Mouse (Mus musculus) CH12.LX (cell line): ENCODE measurements at regions not wholly inside any gene's neighbourhood (a gene's known extent, or its start where the extent isn't known, plus 50 kb on each side); places are given as distances from the start of the nearest gene placed in this dataset.

ENCODE experiments used
- DNase-seq: peaks from one replicate; pipeline ENCODE4 v3.0.0-alpha.2; 2013; ENCODE audit errors: extremely low read depth
- H3K27ac ChIP-seq: 2 replicates; pipeline ENCODE4 v1.5.1; 2012; ENCODE audit warnings: low read depth, mild to moderate bottlenecking, control low read depth, moderate library complexity; ENCODE audit not compliant: insufficient read depth
- H3K27me3 ChIP-seq: replicated peaks from 2 replicates; pipeline ENCODE3; 2012; ENCODE audit warnings: inconsistent platforms
- H3K36me3 ChIP-seq, 2 experiments: replicated peaks in 1 of 2; 2 replicates each; pipeline versions ENCODE3 to v1.6.1; 2012; ENCODE audit warnings: inconsistent platforms in 1 of 2, low read length in 1 of 2, mild to moderate bottlenecking in 1 of 2, mixed read lengths in 1 of 2, moderate library complexity in 1 of 2; ENCODE audit not compliant: control insufficient read depth in 1 of 2, insufficient read depth in 1 of 2
- H3K4me1 ChIP-seq, 2 experiments: 2 replicates each; pipeline ENCODE4 v1.6.1; 2012; ENCODE audit warnings: inconsistent platforms in 1 of 2, moderate library complexity in 1 of 2; ENCODE audit not compliant: insufficient read depth in 2 of 2, control insufficient read depth in 1 of 2
- H3K4me2 ChIP-seq: 2 replicates; pipeline ENCODE4 v1.6.1; 2012; ENCODE audit warnings: low read depth, mild to moderate bottlenecking, control low read depth; ENCODE audit not compliant: poor library complexity, insufficient read depth, severe bottlenecking
- H3K4me3 ChIP-seq, 3 experiments: fragments of 150-350 bp in 1 of 3; sonication (generic) in 1 of 3; replicated peaks in 1 of 3; 2 replicates each; pipeline versions ENCODE3 to v1.5.1; 2011 to 2012; ENCODE audit warnings: low read depth in 2 of 3, low read length in 2 of 3, mild to moderate bottlenecking in 2 of 3, moderate library complexity in 2 of 3, control low read depth in 1 of 3, improper control_type of control experiment in 1 of 3, inconsistent platforms in 1 of 3, mixed read lengths in 1 of 3; ENCODE audit not compliant: poor library complexity in 1 of 3
- H3K79me2 ChIP-seq: replicated peaks from 2 replicates; pipeline ENCODE4 v1.6.1; 2012; ENCODE audit warnings: mild to moderate bottlenecking, moderate library complexity; ENCODE audit not compliant: control insufficient read depth, poor library complexity, insufficient read depth, severe bottlenecking; ENCODE audit errors: extremely low read depth
- H3K9ac ChIP-seq: 2 replicates; pipeline ENCODE4 v1.6.1; 2012; ENCODE audit warnings: low read depth, mild to moderate bottlenecking, control low read depth, moderate library complexity; ENCODE audit not compliant: insufficient read depth
- H3K9me3 ChIP-seq: replicated peaks from 2 replicates; pipeline ENCODE3; 2012; ENCODE audit warnings: low read length, inconsistent platforms, mixed read lengths
- BHLHE40 ChIP-seq: IDR thresholded peaks from 2 replicates; pipeline ENCODE4 v1.6.1; 2011; ENCODE audit warnings: mild to moderate bottlenecking, low read depth, low read length, improper control_type of control experiment
- CHD2 ChIP-seq: IDR thresholded peaks from 2 replicates; pipeline ENCODE4 v1.6.1; 2011; ENCODE audit warnings: low read length, improper control_type of control experiment
- CTCF ChIP-seq, 2 experiments: IDR thresholded peaks in 1 of 2; conservative IDR thresholded peaks in 1 of 2; 2 replicates each; pipeline ENCODE4 v1.5.1; 2011 to 2012; ENCODE audit warnings: low read depth in 2 of 2, low read length in 2 of 2, improper control_type of control experiment in 1 of 2, inconsistent platforms in 1 of 2, mild to moderate bottlenecking in 1 of 2, moderate library complexity in 1 of 2
- E2F4 ChIP-seq: IDR thresholded peaks from 2 replicates; pipeline ENCODE4 v1.6.1; 2011; ENCODE audit warnings: low read depth, low read length, improper control_type of control experiment; ENCODE audit not compliant: insufficient replicate concordance
- ELF1 ChIP-seq: IDR thresholded peaks from 2 replicates; pipeline ENCODE4 v1.6.1; 2014; ENCODE audit warnings: low read depth, mild to moderate bottlenecking, inconsistent platforms, low read length, improper control_type of control experiment
- EP300 ChIP-seq: IDR thresholded peaks from 2 replicates; pipeline ENCODE4 v1.6.1; 2011; ENCODE audit warnings: low read length, improper control_type of control experiment
- HCFC1 ChIP-seq: IDR thresholded peaks from 2 replicates; pipeline ENCODE4 v1.6.1; 2012; ENCODE audit warnings: low read depth, mild to moderate bottlenecking, inconsistent platforms, low read length, improper control_type of control experiment
- IRF4 ChIP-seq: IDR thresholded peaks from 2 replicates; pipeline ENCODE4 v1.6.1; 2014; ENCODE audit warnings: low read depth, mild to moderate bottlenecking, inconsistent platforms, low read length, improper control_type of control experiment
- JUN ChIP-seq: IDR thresholded peaks from 2 replicates; pipeline ENCODE4 v1.6.1; 2011; ENCODE audit warnings: low read depth, mild to moderate bottlenecking, low read length, improper control_type of control experiment, moderate library complexity; ENCODE audit not compliant: insufficient read depth
- JUND ChIP-seq: conservative IDR thresholded peaks from 2 replicates; pipeline ENCODE4 v1.6.1; 2011; ENCODE audit warnings: low read depth, low read length, improper control_type of control experiment
- KAT2A ChIP-seq: IDR thresholded peaks from 2 replicates; pipeline ENCODE4 v1.6.1; 2012; ENCODE audit warnings: low read length, improper control_type of control experiment, inconsistent platforms; ENCODE audit not compliant: insufficient replicate concordance
- MAFK ChIP-seq: IDR thresholded peaks from 2 replicates; pipeline ENCODE4 v1.6.1; 2011; ENCODE audit warnings: low read length, improper control_type of control experiment; ENCODE audit not compliant: insufficient replicate concordance
- MAZ ChIP-seq: IDR thresholded peaks from 2 replicates; pipeline ENCODE4 v1.6.1; 2012; ENCODE audit warnings: low read depth, mild to moderate bottlenecking, inconsistent platforms, low read length, improper control_type of control experiment, moderate library complexity
- MEF2A ChIP-seq: IDR thresholded peaks from 2 replicates; pipeline ENCODE4 v1.6.1; 2014; ENCODE audit warnings: low read depth, mild to moderate bottlenecking, inconsistent platforms, low read length, improper control_type of control experiment, borderline replicate concordance
- MXI1 ChIP-seq: IDR thresholded peaks from 2 replicates; pipeline ENCODE4 v1.6.1; 2011; ENCODE audit warnings: mild to moderate bottlenecking, low read depth, low read length, improper control_type of control experiment
- MYC ChIP-seq: IDR thresholded peaks from 2 replicates; pipeline ENCODE4 v1.6.1; 2011; ENCODE audit warnings: low read depth, mild to moderate bottlenecking, improper control_type of control experiment, low read length
- NELFE ChIP-seq: IDR thresholded peaks from 2 replicates; pipeline ENCODE4 v1.6.1; 2011; ENCODE audit warnings: low read depth, low read length, improper control_type of control experiment
- POLR2AphosphoS2 ChIP-seq: IDR thresholded peaks from 2 replicates; pipeline ENCODE4 v1.6.1; 2011; ENCODE audit warnings: low read depth, low read length, improper control_type of control experiment
- RAD21 ChIP-seq: IDR thresholded peaks from 2 replicates; pipeline ENCODE4 v1.6.1; 2011; ENCODE audit warnings: low read depth, mild to moderate bottlenecking, low read length, improper control_type of control experiment, moderate library complexity
- RCOR1 ChIP-seq: conservative IDR thresholded peaks from 2 replicates; pipeline ENCODE4 v1.6.1; 2012; ENCODE audit warnings: low read depth, mild to moderate bottlenecking, inconsistent platforms, low read length, improper control_type of control experiment
- TBP ChIP-seq: conservative IDR thresholded peaks from 2 replicates; pipeline ENCODE4 v1.6.1; 2011; ENCODE audit warnings: low read depth, low read length, improper control_type of control experiment
- TCF12 ChIP-seq: IDR thresholded peaks from 2 replicates; pipeline ENCODE4 v1.6.1; 2014; ENCODE audit warnings: low read depth, mild to moderate bottlenecking, inconsistent platforms, low read length, improper control_type of control experiment
- UBTF ChIP-seq: IDR thresholded peaks from 2 replicates; pipeline ENCODE4 v1.6.1; 2012; ENCODE audit warnings: low read depth, mild to moderate bottlenecking, inconsistent platforms, low read length, improper control_type of control experiment, moderate library complexity
- USF1 ChIP-seq: IDR thresholded peaks from 2 replicates; pipeline ENCODE4 v1.6.1; 2014; ENCODE audit warnings: low read depth, mild to moderate bottlenecking, inconsistent platforms, low read length, improper control_type of control experiment
- USF2 ChIP-seq: conservative IDR thresholded peaks from 2 replicates; pipeline ENCODE4 v1.6.1; 2011; ENCODE audit warnings: low read depth, low read length, improper control_type of control experiment
- ZC3H11A ChIP-seq: IDR thresholded peaks from 2 replicates; pipeline ENCODE4 v1.6.1; 2012; ENCODE audit warnings: low read depth, mild to moderate bottlenecking, inconsistent platforms, low read length, improper control_type of control experiment
- ZKSCAN1 ChIP-seq: IDR thresholded peaks from 2 replicates; pipeline ENCODE4 v1.6.1; 2012; ENCODE audit warnings: low read depth, inconsistent platforms, low read length, improper control_type of control experiment, borderline replicate concordance
- dilution Hi-C: fragments of 300-500 bp; cut with MboI; formaldehyde crosslinking; loops from 2 replicates; pipeline ENCODE4 v1.14.3; 2020; ENCODE audit warnings: low sequenced_read_pairs; ENCODE audit not compliant: extremely low pct_unique_long_range_greater_than_20kb, extremely low pct_ligation_motif_present
- in situ Hi-C: fragments of 300-500 bp; cut with MboI; formaldehyde crosslinking; loops from 3 replicates; pipeline ENCODE4 v1.14.3; 2019; ENCODE audit warnings: low sequenced_read_pairs, low pct_ligation_motif_present, low pct_unique_long_range_greater_than_20kb, mixed read lengths

DNA sequence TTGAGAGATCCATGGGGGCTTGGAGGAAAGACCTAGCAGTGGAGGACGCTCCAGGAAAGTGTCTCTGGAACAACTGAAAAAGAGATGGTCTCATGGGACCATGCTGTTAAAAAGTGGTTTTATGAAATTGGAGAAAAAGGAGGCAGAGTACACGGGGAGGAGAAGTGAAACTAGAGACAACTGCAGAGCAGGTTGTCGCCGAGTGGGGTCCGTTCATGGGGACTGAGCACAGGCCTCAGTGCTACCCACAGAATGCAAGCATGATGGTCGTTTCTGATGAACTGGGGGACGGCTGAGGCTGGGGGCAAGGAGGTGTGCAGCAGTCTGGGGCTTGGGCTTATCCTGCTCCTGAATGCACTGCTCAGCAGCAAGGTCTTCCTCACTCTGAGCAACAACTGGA, 129.3 kb downstream of the Gm9733 start:
- Histone ChIP-seq H3K27ac (no peak overlapping the region), H3K79me2 (no peaks in the 10 kb centered on the region), H3K9ac (0 out of 2 replicates have a peak overlapping the region, but pooled peaks have one; percentile 22), H3K36me3 (no peaks in the 10 kb centered on the region), H3K27me3 (no peaks in the 10 kb centered on the region), H3K4me2 (peak overlapping the region; percentile 93), H3K4me3 (no peak overlapping the region), H3K9me3 (no peaks in the 10 kb centered on the region), H3K4me1 (peaks cover 9 to 31% of the 10 kb centered on the region in 2 experiments)
- in situ Hi-C loops (loop anchor here (5.0 kb wide), 1 partner anchor 35 kb away; no protein-coding TSS in a partner anchor), dilution Hi-C loops (no loop called here)
- DNase-seq = peak; percentile 60
- TF ChIP-seq BHLHE40 = peak; percentile 10; the same call in 1 of the 2 replicates
- TF ChIP-seq IRF4 = peak; percentile 94
- TF ChIP-seq EP300 = peak; percentile 89
- no peak for TF ChIP-seq TBP
- no peak for TF ChIP-seq UBTF
- TF ChIP-seq NELFE = no peak
- TF ChIP-seq USF2 = no peak
- no peak for TF ChIP-seq MAFK
- no peak for TF ChIP-seq E2F4
- TF ChIP-seq RAD21 = no peak; the same call in none of the 2 replicates
- TF ChIP-seq RCOR1 = peak; percentile 56; the same call in 1 of the 2 replicates
- 0 out of 2 replicates have a peak, but pooled peaks have one; percentile 19 for TF ChIP-seq MXI1
- TF ChIP-seq CTCF (conservative IDR thresholded peaks at IDR 0.05 in 1 of 2, IDR thresholded peaks at IDR 0.05 in 1 of 2; ENCODE audit: low read depth in 2 of 2, low read length in 2 of 2) = no peak
- TF ChIP-seq POLR2AphosphoS2 = no peak
- no peak for TF ChIP-seq ELF1
- TF ChIP-seq USF1 = no peak
- peak; percentile 15; the same call in 1 of the 2 replicates for TF ChIP-seq JUND
- no peak for TF ChIP-seq JUN

GRCm38 (mm10) chr3:15205266-15206229, 126.6 kb downstream of the Gm9733 start:
- dilution Hi-C loops = no loop called here
- no peak overlapping the region for H3K27ac ChIP-seq
- no peak overlapping the region for H3K4me3 ChIP-seq
- no peak for DNase-seq
- no peak overlapping the region for H3K4me2 ChIP-seq
- no peaks in the 10 kb centered on the region for H3K36me3 ChIP-seq
- no peak overlapping the region for H3K9ac ChIP-seq
- no peaks in the 10 kb centered on the region for H3K27me3 ChIP-seq
- H3K9me3 ChIP-seq = no peaks in the 10 kb centered on the region
- peaks cover 8 to 18% of the 10 kb centered on the region in 2 experiments for H3K4me1 ChIP-seq
- H3K79me2 ChIP-seq = no peaks in the 10 kb centered on the region
- TF ChIP-seq KAT2A (no peak), CHD2 (no peak), EP300 (no peak), HCFC1 (no peak), MAZ (no peak), JUND (no peak), ZKSCAN1 (no peak), JUN (no peak), MYC (no peak), E2F4 (no peak), TCF12 (no peak), RAD21 (no peak), MEF2A (no peak), ZC3H11A (no peak), CTCF (conservative IDR thresholded peaks at IDR 0.05 in 1 of 2, IDR thresholded peaks at IDR 0.05 in 1 of 2; ENCODE audit: low read depth in 2 of 2, low read length in 2 of 2) (no peak), BHLHE40 (no peak), NELFE (no peak), MAFK (no peak), TBP (no peak), MXI1 (no peak)
- TF ChIP-seq, all 38 proteins: peak for 0
- in situ Hi-C loops = no loop called here
